Mouse (Mus musculus): ENCODE results near the gene Gm3095.
"Not testable (repeated sequence)": the region's sequence is repeated elsewhere in the genome, so short reads cannot be mapped to it uniquely, and the experiment has no call there.

Gene Gm3095

GRCm38 (mm10) chr14:3963247-3963646 is at the start of gene Gm3095:
TSS of gene Gm3095 (plus strand) at chr14:3963547.
- DNase-seq (ENCODE audit: low spot score) = not testable (repeated sequence)

GRCm38 (mm10) chr14:3931456-3931855 is 31.9 kb upstream of the Gm3095 start, which contains the start of gene Gm3029:
TSS of gene Gm3029 (plus strand) at chr14:3931756.
- DNase-seq (ENCODE audit: low spot score) = not testable (repeated sequence)

- not testable (repeated sequence) for DNase-seq (ENCODE audit: low spot score)
Measured at GRCm38 (mm10) chr14:3998094-3998493, 34.7 kb downstream of the Gm3095 start, which contains the start of gene Gm3099. TSS of gene Gm3099 (plus strand) at chr14:3998394.

Measured in urinary bladder, postnatal 14 days (tissue).